Mouse (Mus musculus): ENCODE results near the gene Mtpn.

- TF ChIP-seq CTCF (IDR thresholded peaks at IDR 0.05; ENCODE audit: extremely low read depth, insufficient read depth, insufficient read length, insufficient replicate concordance): no peak
- no peak for TF ChIP-seq POLR2A (IDR thresholded peaks at IDR 0.05; ENCODE audit: low read depth, low read length)
Observed at GRCm38 (mm10) chr6:35462484-35462883, 77.2 kb downstream of the Mtpn start.

Measured in spleen, adult 2 months (tissue).